Mouse (Mus musculus) layer of hippocampus, postnatal 36 days (tissue): ENCODE measurements around the gene Gm9803. TPM values are rescaled to one million over a fixed set of nuclear protein-coding genes. Genes with fewer than 3 reads are reported as not detected.

Experiments used
- DNase-seq, 2 experiments: peaks; one replicate each; pipeline ENCODE4 v3.0.0; 2022
- total RNA-seq, 2 experiments: library from RNA; stranded (reverse); gene quantifications; 2 replicates each; pipeline ENCODE4 v1.2.3; 2021

Gene Gm9803
- total RNA-seq, 2 experiments from 2014 or later = 3.2 to 7.6 TPM

DNA sequence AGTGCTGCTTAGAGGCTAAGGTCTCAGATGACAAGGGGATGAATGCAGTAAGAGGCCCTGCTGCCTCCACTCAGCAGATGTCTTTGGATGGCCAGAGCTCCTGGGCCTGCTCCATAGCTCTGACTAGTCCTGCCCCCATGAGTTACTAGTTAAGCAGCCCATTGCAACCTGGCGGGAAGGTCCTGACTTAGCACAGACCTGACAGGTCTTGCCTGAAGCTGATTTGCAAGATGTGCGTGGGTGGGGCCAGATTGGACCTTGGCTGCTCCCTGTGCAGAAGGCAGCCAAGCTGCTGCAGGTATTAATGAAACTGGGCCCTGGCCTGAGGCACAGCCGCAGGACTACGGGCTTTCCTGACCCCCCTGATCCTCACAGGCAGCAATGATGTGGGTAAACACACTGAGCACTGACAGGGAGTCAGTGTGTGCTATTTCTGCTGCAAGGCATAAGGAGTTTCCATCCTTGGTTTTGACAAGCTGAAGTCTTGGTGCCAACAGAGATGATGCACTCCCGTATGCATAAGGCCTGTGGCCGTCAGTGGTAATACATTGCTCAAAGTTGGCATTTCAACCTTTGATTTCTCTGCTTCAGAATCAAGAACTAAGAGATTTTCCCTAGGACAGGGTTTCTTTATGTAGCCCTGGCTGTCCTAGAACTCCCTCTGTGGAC lies 6.8 kb upstream of the Gm9803 start:
- DNase-seq = no peak

DNA sequence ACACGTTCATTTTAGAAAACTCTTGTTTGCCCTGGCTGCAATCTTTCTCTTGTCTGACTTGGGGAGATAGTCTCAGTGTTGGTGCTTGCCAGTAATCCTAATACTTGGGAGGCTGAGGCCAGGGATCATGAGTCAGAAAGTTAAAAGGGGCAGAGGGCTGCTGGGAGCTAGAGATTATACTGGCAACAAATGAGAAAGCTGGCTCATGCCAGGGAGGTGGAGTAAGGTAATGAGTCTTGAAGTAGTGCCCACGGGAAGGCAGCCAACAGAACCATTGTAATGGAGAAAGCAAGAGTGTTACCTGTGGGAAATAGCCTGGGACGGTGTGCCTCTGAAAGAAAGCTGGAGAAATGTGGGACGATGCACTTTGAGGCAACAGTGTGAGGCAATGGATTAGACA lies 6.0 kb upstream of the Gm9803 start:
- DNase-seq = no peak

DNA sequence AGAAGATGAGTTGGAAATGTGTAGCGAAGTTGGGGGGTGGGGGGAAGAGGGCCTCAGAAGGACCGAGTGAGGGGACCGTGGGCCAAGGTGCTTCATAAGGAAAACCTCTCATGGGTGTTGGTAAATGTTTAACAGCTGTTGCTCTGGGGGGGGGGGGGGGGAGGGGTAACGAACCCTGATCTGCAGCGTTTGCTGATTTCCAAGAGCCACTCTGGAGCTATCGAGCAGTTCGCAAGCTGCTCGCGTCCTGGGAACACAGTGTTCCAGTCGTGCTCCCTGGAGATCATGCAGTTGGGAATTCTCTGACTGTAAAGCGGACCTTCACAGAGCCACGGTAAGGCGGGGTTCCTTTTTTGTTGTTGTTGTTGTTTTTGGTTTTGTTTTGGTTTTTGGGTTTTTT lies 5.5 kb upstream of the Gm9803 start:
- no peak for DNase-seq

DNA sequence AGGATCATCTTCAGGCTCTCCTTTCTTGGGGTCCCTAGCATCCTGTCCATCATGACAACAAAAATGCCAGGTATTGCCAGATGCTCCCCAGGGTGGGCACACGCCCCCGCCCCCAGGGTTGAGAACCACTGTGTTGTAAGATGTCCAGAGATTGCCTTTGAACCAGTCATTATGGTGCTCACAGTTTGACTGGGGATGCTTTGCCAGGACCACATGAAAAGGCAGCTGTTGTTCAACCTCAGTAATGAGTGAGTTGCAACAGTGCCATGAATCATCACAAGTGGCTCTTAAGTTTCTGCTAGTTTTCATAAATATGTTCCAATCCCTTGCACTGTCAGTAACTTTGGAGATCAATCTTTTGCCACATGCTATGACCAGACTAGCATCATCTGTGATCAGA lies 3.9 kb upstream of the Gm9803 start:
- no peak for DNase-seq

DNA sequence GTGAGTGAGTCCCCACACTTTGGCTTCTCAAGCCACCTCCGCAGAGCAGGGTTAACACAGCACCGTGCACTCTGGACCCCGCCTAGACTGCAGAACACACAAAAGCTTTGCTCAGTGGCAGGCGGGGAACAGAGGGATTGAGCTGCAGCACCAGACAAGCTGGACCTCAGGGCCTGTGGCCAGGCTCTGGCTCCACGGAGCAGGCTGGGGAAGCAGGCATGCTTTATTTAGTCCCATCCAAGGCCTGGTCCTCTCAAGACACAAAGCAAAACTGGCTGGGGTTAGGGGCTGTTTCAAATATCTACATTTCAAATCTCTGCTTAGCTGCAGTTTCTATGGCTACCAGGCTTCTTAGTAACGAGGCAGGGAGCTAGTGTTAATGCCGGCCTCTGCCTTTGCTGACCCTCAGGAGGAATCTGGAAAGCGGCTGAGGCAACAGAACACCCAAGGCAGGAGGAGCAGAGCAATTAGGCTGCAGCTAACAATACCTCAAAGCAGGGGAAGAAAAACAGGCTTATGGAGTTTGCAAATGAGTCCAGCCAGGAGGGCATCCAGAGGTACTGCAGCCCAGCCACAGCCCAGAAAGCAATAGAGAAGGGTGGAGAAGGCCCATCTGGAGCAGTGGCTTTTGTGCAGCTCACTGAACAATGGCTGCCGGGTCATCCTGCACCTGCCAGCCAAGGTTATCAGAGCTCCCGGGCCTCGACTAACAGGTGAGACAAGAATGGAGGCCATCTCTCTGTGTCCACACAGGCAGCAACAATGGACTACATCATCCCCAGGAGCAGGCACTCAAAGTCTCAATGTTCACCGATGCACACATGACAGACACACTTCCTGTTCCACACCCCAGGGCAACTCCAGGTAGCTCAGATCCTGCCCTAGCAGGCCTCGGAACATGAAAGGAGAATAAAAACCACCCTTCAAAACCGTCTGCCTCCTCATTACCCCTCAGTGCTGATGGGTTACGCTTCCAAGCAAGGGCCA lies 3.7 kb downstream of the Gm9803 start:
- DNase-seq = peak; percentile 26 to 29

DNA sequence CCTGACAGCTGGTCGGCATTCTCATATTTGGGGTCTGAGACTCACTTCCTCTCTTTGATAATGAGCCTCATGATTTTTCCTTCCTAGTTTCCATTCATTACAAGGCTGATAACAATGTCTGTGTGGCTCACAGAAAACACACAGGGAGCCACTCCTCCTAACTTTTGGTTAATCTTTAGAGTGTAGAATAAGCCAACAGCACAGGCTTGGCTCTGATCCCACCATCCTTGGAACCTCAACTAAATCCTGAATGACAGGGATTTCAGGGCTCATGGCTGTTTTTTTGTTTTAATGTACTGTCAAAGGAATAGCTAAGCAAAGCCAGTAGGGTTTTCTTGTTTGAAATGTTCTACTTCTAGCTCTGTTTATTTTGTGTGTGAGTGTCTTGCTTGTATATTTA lies 10.5 kb downstream of the Gm9803 start:
- DNase-seq = no peak

DNA sequence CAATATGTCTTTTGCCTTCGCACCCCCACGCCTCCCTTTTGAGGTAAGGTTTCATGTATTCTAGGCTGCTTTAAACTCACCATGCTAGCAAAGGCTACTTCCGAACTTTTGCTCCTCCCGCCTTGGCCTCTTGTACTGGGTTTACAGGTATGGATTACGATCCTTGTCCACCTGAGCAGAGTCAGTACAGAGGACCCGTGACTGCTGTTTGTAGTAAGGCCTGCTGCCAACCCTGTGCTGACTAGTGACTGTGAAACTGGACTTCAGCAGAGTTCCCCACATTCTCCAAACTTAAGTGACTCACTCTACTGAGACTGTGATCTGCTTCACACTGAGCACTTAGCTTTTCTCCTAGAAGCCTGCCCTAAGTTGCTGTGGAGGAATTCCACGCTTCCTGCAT lies 13.8 kb downstream of the Gm9803 start:
- DNase-seq = no peak

DNA sequence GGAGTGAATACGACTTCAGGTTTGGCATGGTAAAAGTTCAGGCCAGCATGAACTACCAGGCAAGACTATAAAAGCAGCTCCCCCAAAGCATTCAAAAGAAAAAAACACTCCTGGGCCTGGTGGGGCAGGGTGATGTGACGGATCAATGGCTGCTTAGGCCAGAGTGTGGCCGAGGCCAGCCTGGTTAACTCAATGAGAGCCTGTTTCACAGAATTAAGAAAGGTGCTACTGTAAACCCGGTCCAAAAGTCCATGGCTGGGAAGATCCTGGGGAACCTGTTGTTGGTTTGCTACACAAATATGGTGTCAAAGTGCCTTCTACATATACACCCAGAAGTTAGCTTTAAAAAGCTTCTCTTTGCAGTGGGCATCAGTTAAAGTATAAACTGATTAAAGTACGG lies 14.9 kb downstream of the Gm9803 start:
- DNase-seq = no peak

DNA sequence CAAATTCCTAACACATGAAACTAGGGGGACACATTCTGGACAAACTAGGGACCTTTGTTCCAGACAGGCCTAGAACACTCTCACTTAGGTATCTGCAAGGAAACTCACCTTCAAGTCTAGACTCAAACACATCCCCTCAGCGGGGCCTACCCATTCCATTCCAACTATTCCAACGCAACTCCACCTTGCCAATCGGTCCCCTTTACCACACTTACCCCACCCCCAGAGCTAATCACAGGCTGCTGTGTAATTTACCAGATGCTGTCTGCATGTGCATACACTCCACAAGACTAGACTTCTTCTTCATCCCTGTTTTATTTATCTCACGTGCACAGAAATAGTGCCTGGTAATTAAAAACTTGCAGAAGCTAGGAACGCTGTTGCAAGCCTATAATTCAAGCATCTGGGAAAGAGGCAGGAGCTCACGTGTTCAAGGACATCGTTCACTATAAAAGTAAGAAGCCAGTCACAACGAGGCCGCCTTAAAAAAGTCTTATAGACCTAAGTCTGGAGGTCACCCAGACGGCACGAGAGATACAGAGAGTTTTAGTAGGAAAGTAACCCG lies 15.9 kb downstream of the Gm9803 start:
- DNase-seq = no peak

DNA sequence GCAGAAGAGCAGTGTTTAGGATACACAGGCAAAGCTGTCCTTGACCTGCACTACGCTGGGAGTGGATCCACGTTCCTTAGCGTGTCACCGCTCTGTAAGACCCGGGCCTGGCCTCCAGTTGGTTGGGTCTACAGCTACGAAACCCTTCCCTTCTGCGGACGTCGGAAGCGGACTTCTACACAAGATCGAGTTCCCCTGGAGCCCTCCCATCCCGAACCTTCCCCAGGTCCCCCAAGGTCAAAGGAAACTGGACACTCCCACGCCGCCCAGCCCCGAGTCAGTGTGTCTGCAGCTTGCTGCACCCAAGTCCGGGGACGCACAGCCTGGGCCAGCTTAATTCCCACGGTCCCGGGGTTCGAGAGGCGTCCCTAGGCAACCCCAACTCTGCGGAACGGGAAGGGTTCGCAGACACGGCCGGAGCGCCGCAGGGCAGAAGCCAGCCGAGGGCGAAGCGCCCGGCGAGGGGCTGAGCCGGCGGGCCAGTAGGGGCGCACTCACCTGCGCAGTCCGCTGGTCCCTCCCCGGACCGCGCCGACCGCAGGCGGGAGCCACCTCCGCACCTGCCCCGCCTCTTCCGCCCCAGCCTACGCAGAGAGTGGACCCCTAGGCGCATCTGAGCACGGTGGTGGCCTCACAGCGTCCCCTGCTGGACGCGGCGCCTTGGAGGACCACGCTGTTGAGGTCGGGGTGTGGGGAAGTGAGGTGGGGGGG lies 16.7 kb downstream of the Gm9803 start, which contains the start of gene 1700021F05Rik:
Gene 1700021F05Rik (minus strand): TSS at position 553 of the 711 bp plus-strand sequence.
- peak; percentile 92 to 94 for DNase-seq

DNA sequence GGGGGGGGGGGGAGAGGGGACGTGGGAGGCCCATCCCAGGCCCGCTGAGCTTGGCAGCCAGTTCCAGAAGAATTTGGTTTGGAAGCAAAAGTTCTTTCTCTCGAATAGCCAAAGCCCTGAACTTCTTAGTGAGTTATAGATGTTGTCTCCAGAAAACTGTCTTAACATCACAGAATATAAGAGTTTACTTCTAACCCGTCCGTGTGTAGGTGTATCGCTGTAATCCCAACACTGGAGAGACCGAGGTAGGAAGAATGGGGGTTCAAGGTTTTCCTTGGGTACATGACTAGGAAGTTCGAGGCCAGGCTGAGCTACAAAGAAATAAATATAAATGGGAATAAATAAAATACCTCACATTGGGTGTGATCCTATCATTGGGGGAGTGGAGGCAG lies 17.3 kb downstream of the Gm9803 start:
- DNase-seq = no peak

DNA sequence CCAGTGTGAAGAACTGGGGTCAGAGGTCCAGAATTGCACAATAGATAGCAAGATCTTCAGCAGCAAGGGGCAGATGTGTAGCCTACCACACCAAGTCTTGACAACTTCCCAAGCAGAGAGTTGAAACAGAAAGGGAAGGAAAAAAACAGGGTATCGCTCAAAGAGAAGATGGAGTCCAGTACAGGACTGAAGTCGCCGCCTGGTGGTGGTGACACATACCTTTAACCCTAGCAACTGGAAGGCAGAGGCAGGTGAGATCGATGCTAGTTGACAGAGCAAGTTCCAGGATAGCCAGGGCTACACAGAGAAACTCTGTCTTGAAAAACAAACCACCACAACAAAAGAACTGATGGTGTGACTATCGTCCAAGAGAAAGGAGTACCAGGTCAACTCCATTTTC lies 25.5 kb downstream of the Gm9803 start:
- no peak for DNase-seq

DNA sequence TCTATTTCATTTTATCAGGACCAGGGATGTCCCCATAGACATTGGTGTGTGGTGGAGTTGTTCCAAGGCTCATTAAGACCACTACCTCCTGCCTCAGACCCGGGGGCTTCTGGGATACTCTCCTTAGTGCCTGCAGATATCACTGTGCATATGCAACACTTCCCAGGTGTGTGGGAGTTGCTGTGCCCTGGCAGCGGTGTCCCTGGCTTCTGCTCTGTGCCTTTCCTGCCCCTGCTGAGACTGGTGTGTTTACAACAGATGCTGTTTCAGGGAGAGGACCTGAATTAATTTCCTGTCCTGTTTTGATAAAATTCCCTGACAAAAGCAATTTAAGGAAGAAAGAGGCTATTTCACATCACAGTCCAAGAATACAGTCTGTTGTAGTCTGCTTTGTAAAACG lies 27.0 kb downstream of the Gm9803 start:
- DNase-seq = no peak

DNA sequence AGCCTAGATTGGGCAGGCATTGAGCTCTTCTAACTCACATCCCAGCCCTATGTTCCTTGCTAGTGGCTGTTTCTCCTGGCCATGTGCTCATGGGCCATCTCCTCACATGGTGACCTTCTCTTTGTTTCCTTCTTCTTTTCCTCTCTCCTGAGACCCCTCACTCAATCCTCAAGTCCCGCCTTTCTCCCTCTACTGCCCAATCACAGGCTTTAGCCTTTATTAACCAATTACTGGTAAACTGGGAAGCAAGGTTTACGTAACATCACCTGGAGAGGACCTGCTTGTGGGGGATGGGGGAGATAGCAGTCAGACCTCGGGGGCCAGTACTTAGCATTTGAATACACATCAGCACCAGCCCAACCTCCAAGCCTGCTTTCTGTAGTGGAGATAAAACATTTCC lies 27.5 kb downstream of the Gm9803 start:
- DNase-seq = no peak

DNA sequence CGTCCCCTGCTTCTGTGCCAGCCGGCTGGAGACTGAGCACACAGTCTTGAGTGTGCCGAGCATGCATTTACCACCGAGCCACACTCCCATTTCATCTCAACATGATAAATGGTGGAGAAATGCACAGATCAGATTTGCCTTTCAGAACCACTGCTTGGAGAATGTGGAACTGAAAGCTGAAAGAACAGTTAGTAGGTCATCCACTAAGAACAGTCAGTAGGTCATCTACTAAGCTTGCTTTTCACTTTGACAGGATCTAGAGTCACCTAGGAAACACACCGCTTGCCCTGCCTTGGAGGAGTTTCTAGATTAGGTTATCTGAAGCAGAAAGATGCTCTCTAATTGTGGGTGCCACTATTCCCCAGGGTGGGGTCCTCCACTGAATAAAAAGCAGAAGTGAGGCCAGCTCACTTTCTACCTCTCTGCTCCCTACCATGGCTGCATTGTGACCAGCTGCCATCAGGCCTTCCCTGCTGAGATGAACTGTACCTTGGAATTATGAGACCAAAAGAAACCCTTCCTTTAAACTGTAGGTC lies 33.8 kb downstream of the Gm9803 start:
- DNase-seq = no peak

DNA sequence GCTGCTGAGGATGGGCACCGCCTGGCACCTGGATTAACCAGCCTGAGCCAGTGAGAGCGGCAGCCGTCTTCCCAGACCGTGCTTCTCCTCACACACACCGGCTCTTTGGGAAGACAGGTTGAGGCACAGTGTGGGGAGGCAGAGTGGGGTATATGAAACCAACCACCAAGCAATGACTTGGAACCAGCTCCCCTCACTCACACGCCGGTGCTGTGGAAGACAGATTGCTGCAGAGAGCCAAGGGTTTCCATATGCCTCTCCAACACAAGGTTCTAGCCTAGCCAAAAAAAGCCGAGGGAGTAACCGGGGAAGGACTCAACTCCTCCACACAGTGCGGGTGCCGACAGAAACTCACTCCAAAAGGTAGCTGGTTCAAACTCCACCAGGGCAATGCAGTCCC lies 35.4 kb downstream of the Gm9803 start:
- DNase-seq = peak in 1 of 2 experiments; percentile 10

DNA sequence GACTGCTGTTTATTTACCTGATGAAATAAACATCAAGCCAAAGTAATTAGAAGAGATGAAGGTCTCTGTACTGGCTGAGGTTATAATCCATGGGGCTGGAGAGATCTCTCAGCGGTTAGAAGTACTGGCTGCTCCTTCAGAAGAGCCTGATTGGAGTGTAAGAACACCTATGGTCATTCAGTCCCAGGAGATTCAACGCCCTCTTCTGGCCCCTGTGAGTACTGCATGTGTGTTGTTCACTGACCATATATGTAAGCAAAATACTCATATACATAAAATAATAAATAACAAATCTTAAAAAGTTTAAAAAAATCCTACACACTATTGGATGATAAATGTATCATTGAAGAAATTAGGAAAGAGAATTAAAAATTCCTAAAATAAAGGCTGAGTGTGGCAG lies 36.9 kb downstream of the Gm9803 start:
- no peak for DNase-seq

DNA sequence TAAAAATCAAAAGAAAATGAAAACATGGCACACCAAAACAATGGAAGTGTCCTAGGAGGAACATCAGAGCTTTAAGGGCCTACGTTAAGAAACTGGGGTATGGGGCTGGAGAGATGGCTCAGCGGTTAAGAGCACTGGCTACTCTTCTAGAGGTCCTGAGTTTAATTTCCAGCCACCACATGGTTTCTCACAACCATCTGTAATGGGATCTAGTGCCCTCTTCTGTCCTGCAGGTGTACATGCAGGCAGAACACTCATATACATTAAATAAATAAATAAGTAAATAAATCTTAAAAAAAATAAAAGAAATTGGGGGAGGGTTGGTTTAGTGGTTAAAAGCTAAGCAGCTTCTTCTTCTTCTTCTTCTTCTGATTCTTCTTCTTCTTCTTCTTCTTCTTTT lies 37.4 kb downstream of the Gm9803 start:
- no peak for DNase-seq
